Mouse (Mus musculus): Measurements from ENCODE around the gene Dab2ip. TPM values are rescaled to one million over a fixed set of nuclear protein-coding genes. Genes with fewer than 3 reads are reported as not detected.
A peak's percentile ranks its signal among the peaks of the same experiment; 100 is the strongest.

Dab2ip gene
- total and polyA plus RNA-seq, 2 experiments from 2014 or later, result 23.9 to 57.7 TPM

DNA sequence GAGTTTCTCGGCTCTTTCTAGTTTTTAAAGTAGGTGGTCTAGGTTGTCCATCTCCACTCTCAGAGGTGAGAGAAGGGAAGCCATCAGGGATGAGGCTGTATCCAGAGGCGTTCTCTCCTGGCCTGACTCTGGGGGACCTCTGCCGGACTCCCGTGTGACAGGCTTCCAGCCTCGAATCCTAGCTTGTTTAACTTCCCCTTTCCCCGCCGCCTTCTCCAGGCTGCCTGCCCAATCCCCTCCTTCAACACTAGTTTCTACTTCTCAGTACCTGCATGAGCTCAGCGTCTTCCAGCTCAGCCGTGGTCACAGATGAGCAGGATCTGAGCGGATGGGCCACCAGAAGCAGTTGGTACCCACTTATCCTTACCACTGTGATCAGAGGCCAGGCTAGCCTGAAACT, 31.3 kb downstream of the Dab2ip start:
- H3K27me3 ChIP-seq (ENCODE audit: control insufficient read depth, insufficient read depth, low read length), result 0 out of 2 replicates have a peak, but pooled peaks cover 4% of the 10 kb centered on the region
- peak overlapping the region; percentile 78 for H3K27ac ChIP-seq (ENCODE audit: low read depth)
- no peak for DNase-seq (ENCODE audit: low spot score)
- H3K4me2 ChIP-seq (ENCODE audit: low read depth, low read length), result no peak overlapping the region
- 66% methylated on average over 10 of the region's 10 CpGs for WGBS
- TF ChIP-seq EP300 (IDR thresholded peaks at IDR 0.05; ENCODE audit: low read depth) (no peak), CTCF (IDR thresholded peaks at IDR 0.05; ENCODE audit: low read depth) (no peak)
- no peak overlapping the region for H3K4me3 ChIP-seq (ENCODE audit: low read depth, low read length)
- no peaks in the 10 kb centered on the region for H3K9me3 ChIP-seq (replicated peaks; ENCODE audit: control insufficient read depth, low read length)
- no peak for ATAC-seq (ENCODE audit: insufficient read depth, low read depth)
- no peak overlapping the region for H3K9ac ChIP-seq (replicated peaks; ENCODE audit: low read depth, low read length)
- no peaks in the 10 kb centered on the region for H3K36me3 ChIP-seq (replicated peaks; ENCODE audit: control insufficient read depth, insufficient read depth, low read length)
- peaks cover 78% of the 10 kb centered on the region for H3K4me1 ChIP-seq (ENCODE audit: control insufficient read depth, insufficient read depth)

DNA sequence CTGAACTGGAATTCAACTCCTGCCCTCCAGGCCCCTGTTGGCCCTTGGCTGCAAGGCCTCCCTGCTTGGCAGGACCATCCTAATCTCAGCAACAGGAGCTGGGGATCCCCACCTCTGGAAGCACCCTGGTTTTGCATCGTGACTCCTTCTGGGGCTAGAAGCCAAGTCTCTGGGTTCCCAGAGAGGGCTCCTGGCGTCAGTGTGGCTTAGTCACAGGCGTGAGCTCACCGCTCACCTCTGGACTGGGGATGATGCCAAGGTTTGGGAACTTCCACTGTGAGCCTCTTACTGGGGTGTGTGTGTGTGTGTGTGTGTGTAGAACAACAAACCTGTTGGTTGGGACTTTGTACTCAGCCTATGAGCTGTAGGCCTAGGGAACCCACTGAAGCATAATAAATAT, 31.7 kb downstream of the Dab2ip start:
- Histone ChIP-seq H3K4me2 (ENCODE audit: low read depth, low read length) (no peak overlapping the region), H3K27me3 (ENCODE audit: control insufficient read depth, insufficient read depth, low read length) (0 out of 2 replicates have a peak, but pooled peaks cover 4% of the 10 kb centered on the region), H3K36me3 (replicated peaks; ENCODE audit: control insufficient read depth, insufficient read depth, low read length) (no peaks in the 10 kb centered on the region), H3K27ac (ENCODE audit: low read depth) (peak overlapping the region; percentile 78), H3K4me1 (ENCODE audit: control insufficient read depth, insufficient read depth) (peaks cover 82% of the 10 kb centered on the region), H3K9me3 (replicated peaks; ENCODE audit: control insufficient read depth, low read length) (no peaks in the 10 kb centered on the region), H3K4me3 (ENCODE audit: low read depth, low read length) (no peak overlapping the region), H3K9ac (replicated peaks; ENCODE audit: low read depth, low read length) (no peak overlapping the region)
- WGBS, result 20% methylated on average over 4 of the region's 4 CpGs
- TF ChIP-seq CTCF (IDR thresholded peaks at IDR 0.05; ENCODE audit: low read depth) (no peak), EP300 (IDR thresholded peaks at IDR 0.05; ENCODE audit: low read depth) (no peak)
- peak; percentile 74 for DNase-seq (ENCODE audit: low spot score)
- peak; percentile 66 for ATAC-seq (ENCODE audit: insufficient read depth, low read depth)

DNA sequence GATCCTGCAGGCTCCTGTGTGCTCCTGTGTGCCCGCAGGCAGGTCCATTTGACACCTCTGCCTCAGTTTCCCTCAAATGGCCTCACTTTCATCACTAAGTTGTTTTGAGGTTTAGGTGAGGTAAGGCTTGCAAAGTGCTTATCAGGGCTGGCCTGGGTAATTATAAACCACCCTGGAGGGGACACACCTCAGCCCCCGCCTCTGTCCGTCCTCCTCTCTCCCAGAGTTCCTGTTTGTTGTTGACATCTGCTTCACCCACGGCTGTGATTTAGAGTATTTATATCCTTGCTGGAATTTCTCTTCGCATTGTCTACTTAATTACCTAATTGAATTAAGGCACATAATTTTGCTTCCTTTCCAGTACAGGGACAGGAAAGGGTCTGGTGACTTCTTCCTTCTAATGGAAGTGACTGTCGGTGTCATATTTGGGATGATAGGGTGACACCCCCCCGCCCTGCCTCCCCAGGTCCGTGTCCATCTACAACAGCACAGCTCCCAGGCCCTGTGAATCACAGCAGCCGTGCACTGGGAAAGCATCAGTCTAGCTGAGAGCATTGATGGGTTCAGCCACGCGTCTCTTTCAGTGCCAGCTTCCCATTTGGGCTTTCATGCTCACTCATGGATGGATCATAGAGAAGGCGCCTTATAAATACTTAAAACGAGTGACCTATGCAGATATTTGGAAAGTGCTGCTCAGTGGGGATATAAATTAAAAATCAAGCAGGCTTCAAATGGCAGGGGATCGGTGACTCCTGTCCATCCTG, 34.1 kb downstream of the Dab2ip start:
- WGBS, result 41% methylated on average over 14 of the region's 14 CpGs
- no peak overlapping the region for H3K9ac ChIP-seq (replicated peaks; ENCODE audit: low read depth, low read length)
- peak overlapping the region; percentile 74 for H3K27ac ChIP-seq (ENCODE audit: low read depth)
- TF ChIP-seq CTCF (IDR thresholded peaks at IDR 0.05; ENCODE audit: low read depth) (no peak), EP300 (IDR thresholded peaks at IDR 0.05; ENCODE audit: low read depth) (peak; percentile 23; the same call in 1 of the 2 replicates)
- H3K4me1 ChIP-seq (ENCODE audit: control insufficient read depth, insufficient read depth), result peaks cover 91% of the 10 kb centered on the region
- no peak overlapping the region for H3K4me3 ChIP-seq (ENCODE audit: low read depth, low read length)
- no peak for ATAC-seq (ENCODE audit: insufficient read depth, low read depth)
- no peaks in the 10 kb centered on the region for H3K9me3 ChIP-seq (replicated peaks; ENCODE audit: control insufficient read depth, low read length)
- no peak for DNase-seq (ENCODE audit: low spot score)
- H3K27me3 ChIP-seq (ENCODE audit: control insufficient read depth, insufficient read depth, low read length), result no peaks in the 10 kb centered on the region
- no peaks in the 10 kb centered on the region for H3K36me3 ChIP-seq (replicated peaks; ENCODE audit: control insufficient read depth, insufficient read depth, low read length)
- H3K4me2 ChIP-seq (ENCODE audit: low read depth, low read length), result no peak overlapping the region

DNA sequence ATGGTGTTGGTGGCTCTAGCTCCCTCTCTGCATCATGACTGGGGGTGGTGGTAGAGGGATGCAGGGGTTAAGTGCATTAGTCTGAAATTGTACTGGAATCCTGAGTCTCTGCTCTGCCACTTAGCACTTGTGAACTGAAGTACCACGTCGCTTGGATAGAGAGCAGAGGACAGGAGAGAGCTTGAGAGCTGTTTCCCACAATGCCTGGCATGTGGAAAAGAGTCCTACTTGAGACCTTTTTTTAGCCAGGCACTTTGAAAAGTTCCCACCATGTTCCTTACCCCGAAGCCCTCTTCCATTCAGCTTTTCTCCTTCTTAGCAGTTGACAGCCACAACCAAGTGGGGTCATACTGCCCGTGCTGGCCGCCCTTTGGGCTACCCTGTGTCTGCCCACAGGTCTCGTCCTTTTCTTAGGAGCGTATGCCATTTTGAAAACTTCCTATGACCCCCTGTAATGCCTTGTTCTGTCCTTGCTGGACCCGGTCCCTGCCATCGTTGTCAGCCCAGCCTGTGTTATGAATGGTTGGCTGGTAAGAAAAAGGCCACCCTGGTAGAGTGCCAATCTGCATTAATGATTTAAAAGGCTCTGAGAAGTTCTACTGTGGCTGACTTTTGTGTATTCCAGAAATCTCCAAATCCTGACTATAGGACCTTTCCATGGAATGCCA, 34.8 kb downstream of the Dab2ip start:
- Histone ChIP-seq H3K4me2 (ENCODE audit: low read depth, low read length) (no peak overlapping the region), H3K9ac (replicated peaks; ENCODE audit: low read depth, low read length) (no peak overlapping the region), H3K27ac (ENCODE audit: low read depth) (peak overlapping the region; percentile 74), H3K9me3 (replicated peaks; ENCODE audit: control insufficient read depth, low read length) (no peaks in the 10 kb centered on the region), H3K4me3 (ENCODE audit: low read depth, low read length) (no peak overlapping the region), H3K27me3 (ENCODE audit: control insufficient read depth, insufficient read depth, low read length) (no peaks in the 10 kb centered on the region), H3K4me1 (ENCODE audit: control insufficient read depth, insufficient read depth) (peaks cover 91% of the 10 kb centered on the region), H3K36me3 (replicated peaks; ENCODE audit: control insufficient read depth, insufficient read depth, low read length) (no peaks in the 10 kb centered on the region)
- peak; percentile 76 for DNase-seq (ENCODE audit: low spot score)
- peak; percentile 25; the same call in 1 of the 2 replicates for ATAC-seq (ENCODE audit: insufficient read depth, low read depth)
- TF ChIP-seq EP300 (IDR thresholded peaks at IDR 0.05; ENCODE audit: low read depth) (no peak), CTCF (IDR thresholded peaks at IDR 0.05; ENCODE audit: low read depth) (no peak)
- WGBS, result 42% methylated on average over 9 of the region's 9 CpGs

DNA sequence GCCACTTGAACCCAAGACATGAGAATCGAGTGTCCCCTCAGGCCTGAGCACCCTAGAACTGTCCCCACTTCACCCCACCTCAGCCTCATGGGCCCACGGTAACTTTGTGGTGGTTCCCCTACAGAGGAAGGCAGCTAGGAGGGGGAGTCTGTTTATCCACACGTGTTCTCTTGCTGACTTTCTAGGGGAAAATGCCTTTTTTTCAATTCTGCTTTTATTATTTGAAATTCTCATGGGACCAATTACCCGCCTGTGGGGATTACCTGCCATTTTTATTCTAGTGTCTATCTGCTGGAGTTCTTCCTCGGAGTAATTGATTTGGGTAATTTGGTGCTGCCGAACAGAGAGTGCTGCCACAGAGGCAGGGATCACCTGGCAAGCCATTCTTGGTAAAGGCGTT, 35.8 kb downstream of the Dab2ip start:
- peaks cover 89% of the 10 kb centered on the region for H3K4me1 ChIP-seq (ENCODE audit: control insufficient read depth, insufficient read depth)
- DNase-seq (ENCODE audit: low spot score), result no peak
- no peaks in the 10 kb centered on the region for H3K27me3 ChIP-seq (ENCODE audit: control insufficient read depth, insufficient read depth, low read length)
- H3K4me3 ChIP-seq (ENCODE audit: low read depth, low read length), result no peak overlapping the region
- no peak overlapping the region for H3K27ac ChIP-seq (ENCODE audit: low read depth)
- TF ChIP-seq CTCF (IDR thresholded peaks at IDR 0.05; ENCODE audit: low read depth) (no peak), EP300 (IDR thresholded peaks at IDR 0.05; ENCODE audit: low read depth) (no peak)
- H3K4me2 ChIP-seq (ENCODE audit: low read depth, low read length), result no peak overlapping the region
- H3K9me3 ChIP-seq (replicated peaks; ENCODE audit: control insufficient read depth, low read length), result no peaks in the 10 kb centered on the region
- ATAC-seq (ENCODE audit: insufficient read depth, low read depth), result no peak
- H3K9ac ChIP-seq (replicated peaks; ENCODE audit: low read depth, low read length), result no peak overlapping the region
- 78% methylated on average over 7 of the region's 7 CpGs for WGBS
- no peaks in the 10 kb centered on the region for H3K36me3 ChIP-seq (replicated peaks; ENCODE audit: control insufficient read depth, insufficient read depth, low read length)
